Mouse (Mus musculus) 416B (cell line): ENCODE measurements around the gene Mthfr.

Source experiments
- DNase-seq: peaks from one replicate; pipeline ENCODE4 v3.0.0; 2011; ENCODE audit warnings: low read depth

The Mthfr gene

GRCm38 (mm10) chr4:148089166-148089565 is 50.3 kb downstream of the Mthfr start:
- no peak for DNase-seq

GRCm38 (mm10) chr4:148091181-148091580 is 52.3 kb downstream of the Mthfr start:
- no peak for DNase-seq

DNA sequence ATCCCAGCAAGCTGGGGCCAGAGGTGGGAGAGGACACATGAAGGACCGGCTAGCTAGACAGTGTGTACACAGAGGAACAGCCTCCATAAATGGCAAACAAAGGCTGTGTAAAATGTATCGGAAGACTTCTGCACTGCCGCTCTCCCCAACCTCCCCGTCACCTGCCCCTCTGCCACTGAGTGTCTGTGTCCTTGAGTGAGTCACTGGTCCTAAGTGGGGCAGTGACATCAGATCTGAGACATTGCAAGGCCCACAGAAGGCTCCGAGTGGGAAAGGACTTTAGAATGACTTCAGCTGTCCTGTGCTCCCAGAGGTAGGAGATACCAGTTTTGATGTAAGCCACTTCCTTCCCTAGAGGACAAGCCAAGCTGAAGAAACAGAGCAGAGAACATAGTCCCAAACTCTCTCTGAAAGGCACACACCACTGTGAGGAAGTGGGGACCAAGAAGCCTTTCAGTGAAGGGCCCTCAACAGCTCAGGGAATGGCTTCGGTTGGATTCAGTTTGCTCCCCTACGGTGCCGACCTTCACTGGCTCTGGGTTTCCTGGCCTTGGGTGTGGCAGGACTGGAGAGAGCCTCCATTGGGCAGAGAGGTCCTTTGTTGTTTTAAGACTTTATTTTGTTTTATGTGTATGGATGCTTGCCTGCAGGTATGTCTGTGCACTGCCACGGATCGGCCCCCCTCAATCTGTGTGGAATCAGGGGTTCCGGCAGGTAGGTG is 53.8 kb downstream of the Mthfr start:
- peak; percentile 58 for DNase-seq

DNA sequence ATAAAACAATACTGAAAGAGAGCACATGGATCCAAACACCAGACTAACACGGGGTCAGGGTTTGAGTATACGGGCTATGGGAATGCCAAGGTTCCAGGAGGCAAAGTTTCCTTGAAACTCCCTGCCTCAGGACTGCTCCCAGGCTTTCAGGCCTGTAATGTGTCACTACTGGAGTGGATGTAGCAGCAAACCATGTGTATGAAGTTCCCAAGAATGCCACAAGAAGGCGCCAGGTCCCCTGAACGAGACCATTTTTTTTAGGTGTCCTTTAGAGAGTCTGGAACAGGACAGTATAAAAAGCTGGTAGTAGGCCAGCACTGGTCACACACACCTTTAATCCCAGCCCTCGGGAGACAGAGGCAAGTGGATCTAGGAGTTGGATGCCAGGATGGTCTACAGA is 55.3 kb downstream of the Mthfr start:
- peak; percentile 59 for DNase-seq

- DNase-seq: no peak
Measured at GRCm38 (mm10) chr4:148095081-148095480, 56.2 kb downstream of the Mthfr start.

DNA sequence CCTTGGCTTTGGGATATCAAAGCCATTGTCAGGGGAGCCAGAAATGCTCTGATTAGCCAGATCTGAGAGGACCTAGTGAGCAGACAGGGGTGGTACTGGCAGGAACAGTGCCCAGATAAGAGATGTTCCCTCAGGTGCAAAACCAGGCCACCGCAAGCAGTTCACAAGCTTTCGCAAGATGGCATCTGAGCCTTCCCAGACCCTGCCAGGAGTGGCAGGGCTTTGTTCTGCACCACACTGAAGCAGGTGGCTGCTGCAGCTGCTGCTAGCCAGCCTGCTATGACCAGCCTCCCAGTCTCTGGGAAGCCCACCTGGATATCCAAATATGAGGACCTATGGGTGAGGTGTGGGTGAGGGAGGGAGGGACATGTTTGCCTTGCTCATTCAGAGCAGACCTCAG is 59.1 kb downstream of the Mthfr start:
- DNase-seq: no peak

GRCm38 (mm10) chr4:148098666-148099065 is 59.8 kb downstream of the Mthfr start:
- DNase-seq: peak; percentile 77

DNA sequence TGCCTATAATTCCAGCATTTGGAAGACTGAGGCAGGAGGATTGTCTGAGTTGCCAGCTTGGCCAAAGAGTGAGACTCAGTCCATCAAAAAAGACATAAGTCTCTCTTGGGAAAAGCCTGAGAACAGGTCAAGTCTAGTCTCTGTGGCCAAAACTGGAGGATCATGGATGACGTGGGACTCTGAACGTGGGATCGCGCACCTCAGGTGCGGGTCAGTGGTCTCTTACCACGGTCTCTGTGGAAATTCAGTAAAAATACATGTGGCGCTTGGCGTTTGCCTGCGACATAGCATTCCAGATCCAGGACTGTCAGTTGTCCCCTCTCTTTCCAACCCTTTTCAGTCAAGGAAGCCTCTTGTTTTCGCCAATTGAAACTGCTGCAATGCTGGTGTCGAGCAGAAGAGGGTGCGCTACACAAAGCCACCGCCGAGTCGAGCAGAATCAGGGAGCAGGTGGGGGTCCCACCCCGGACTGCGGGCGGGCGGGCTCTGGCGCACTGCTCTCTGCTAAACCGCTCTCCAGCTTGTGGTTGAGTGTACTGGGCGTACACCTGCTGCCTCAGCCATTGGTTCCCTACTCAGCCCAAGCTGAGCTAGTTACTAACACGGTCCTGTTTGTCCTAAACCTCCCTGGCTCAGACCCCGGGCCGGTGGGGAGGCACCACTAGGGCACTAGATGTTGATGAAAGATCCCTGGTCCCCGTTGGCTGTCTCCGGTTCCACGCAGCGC is 63.1 kb downstream of the Mthfr start:
- DNase-seq: no peak

- no peak for DNase-seq
Measured at GRCm38 (mm10) chr4:148104146-148104545, 65.3 kb downstream of the Mthfr start.

DNA sequence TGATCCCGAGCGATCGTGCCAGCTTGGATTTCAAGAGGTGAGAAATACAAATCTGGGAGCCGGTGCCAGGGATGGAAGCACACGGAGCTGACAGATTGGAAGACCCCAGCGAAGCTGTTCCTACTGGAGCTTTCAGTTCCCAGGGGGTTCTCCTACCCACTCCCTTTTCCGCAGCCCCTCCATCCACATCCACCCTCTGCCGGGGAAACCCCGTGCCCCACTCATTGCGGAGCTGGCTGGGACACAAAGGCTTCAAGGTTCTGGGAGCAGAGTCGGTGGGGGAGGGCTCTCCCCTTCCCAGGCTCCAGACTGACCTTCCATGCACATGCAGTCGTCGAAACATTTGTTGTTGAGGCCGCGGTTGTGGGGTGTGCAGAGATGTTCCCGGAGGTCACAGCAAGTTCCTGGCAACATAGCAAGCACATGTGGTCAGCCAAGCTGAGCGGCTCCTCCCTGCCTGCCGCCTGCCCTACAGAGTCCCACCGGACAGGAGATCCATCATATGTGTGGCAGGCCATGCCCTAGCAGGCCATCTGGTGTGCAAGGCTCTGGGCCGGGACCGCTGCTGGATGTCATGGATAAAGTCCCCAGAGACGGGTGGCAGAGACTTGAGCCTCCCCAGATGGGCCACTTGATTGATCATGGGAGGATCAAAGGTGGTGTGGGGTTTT is 68.9 kb downstream of the Mthfr start:
- peak; percentile 36 for DNase-seq

GRCm38 (mm10) chr4:148108565-148109100 is 69.8 kb downstream of the Mthfr start:
- peak; percentile 98 for DNase-seq
